Mouse (Mus musculus) hindbrain, embryonic 13.5 days (tissue): ENCODE results near the gene Plcl2. TPM values are rescaled to one million over a fixed set of nuclear protein-coding genes. Genes with fewer than 3 reads are reported as not detected.
A peak's percentile ranks its signal among the peaks of the same experiment; 100 is the strongest.
"Not testable (repeated sequence)": the region's sequence is repeated elsewhere in the genome, so short reads cannot be mapped to it uniquely, and the experiment has no call there.

Experiments used
- ATAC-seq: fragments of 200-750 bp; cut with Nextera tagmentation; 2 replicates; pipeline ENCODE4 v1.8.0; 2017; ENCODE audit warnings: moderate TSS enrichment; ENCODE audit not compliant: low FRiP score
- H3K27ac ChIP-seq: fragments of 300-500 bp; sonication (generic); 2 replicates; pipeline ENCODE4 v1.5.1; 2015; ENCODE audit warnings: inconsistent platforms, mild to moderate bottlenecking, moderate library complexity
- H3K27me3 ChIP-seq: fragments of 300-500 bp; sonication (generic); 2 replicates; pipeline ENCODE4 v1.6.1; 2015; ENCODE audit warnings: mild to moderate bottlenecking, inconsistent platforms
- H3K36me3 ChIP-seq: fragments of 300-500 bp; sonication (generic); 2 replicates; pipeline ENCODE4 v1.6.1; 2015; ENCODE audit warnings: mild to moderate bottlenecking, inconsistent platforms
- H3K4me1 ChIP-seq: fragments of 300-500 bp; sonication (generic); replicated peaks from 2 replicates; pipeline ENCODE4 v1.6.1; 2015; ENCODE audit warnings: inconsistent platforms
- H3K4me2 ChIP-seq: fragments of 300-500 bp; sonication (generic); 2 replicates; pipeline ENCODE4 v1.6.1; 2015; ENCODE audit warnings: inconsistent platforms, mild to moderate bottlenecking, moderate library complexity
- H3K4me3 ChIP-seq: fragments of 300-500 bp; sonication (generic); 2 replicates; pipeline ENCODE4 v1.5.1; 2015; ENCODE audit warnings: mild to moderate bottlenecking, inconsistent platforms
- H3K9ac ChIP-seq: fragments of 300-500 bp; sonication (generic); 2 replicates; pipeline ENCODE4 v1.6.1; 2015; ENCODE audit warnings: mild to moderate bottlenecking, inconsistent platforms
- H3K9me3 ChIP-seq: fragments of 300-500 bp; sonication (generic); 2 replicates; pipeline ENCODE4 v1.6.1; 2016; ENCODE audit warnings: inconsistent platforms
- WGBS: fragments of 180-500 bp; shearing (Covaris S2); methylation state at CpG from one replicate; pipeline ENCODE4 v1.1.7; 2015; 5-methylcytosine and 5-hydroxymethylcytosine counted together
- polyA plus RNA-seq: library from polyadenylated mRNA; unstranded; fragments of >200 nt; fragmentation: Nextera tagmentation; extraction: Ambion mirVana; gene quantifications from 2 replicates; pipeline ENCODE4 v1.2.1, GENCODE M21; 2015

The Plcl2 gene
- polyA plus RNA-seq, 1 experiment from 2014 or later, result 7.6 TPM

GRCm38 (mm10) chr17:50641879-50642278, 132.7 kb downstream of the Plcl2 start:
- Histone ChIP-seq H3K9me3 (no peaks in the 10 kb centered on the region), H3K4me3 (no peak overlapping the region), H3K4me1 (peaks cover 15% of the 10 kb centered on the region), H3K4me2 (no peak overlapping the region), H3K27ac (no peak overlapping the region), H3K36me3 (peaks cover 6% of the 10 kb centered on the region), H3K9ac (no peak overlapping the region), H3K27me3 (no peaks in the 10 kb centered on the region)
- ATAC-seq, result no peak
- WGBS, result 85% methylated on average over 1 of the region's 1 CpGs

- peak; percentile 40 for ATAC-seq
- H3K36me3 ChIP-seq, result peaks cover 11% of the 10 kb centered on the region
- whole genome bisulfite sequencing, result 72% methylated on average over 6 of the region's 6 CpGs
Observed at GRCm38 (mm10) chr17:50643356-50643755, 134.2 kb downstream of the Plcl2 start.

GRCm38 (mm10) chr17:50643989-50644388, 134.8 kb downstream of the Plcl2 start:
- Histone ChIP-seq H3K4me1 (peaks cover 15% of the 10 kb centered on the region), H3K4me2 (peak overlapping the region; percentile 26), H3K4me3 (no peak overlapping the region), H3K9me3 (peaks cover 5% of the 10 kb centered on the region), H3K27me3 (no peaks in the 10 kb centered on the region), H3K9ac (no peak overlapping the region), H3K36me3 (peaks cover 14% of the 10 kb centered on the region), H3K27ac (peak overlapping the region; percentile 71)
- peak; percentile 70 for ATAC-seq
- WGBS, result 26% methylated on average over 6 of the region's 6 CpGs

More at GRCm38 (mm10) chr17:50643356-50643755, 134.2 kb downstream of the Plcl2 start:
- Histone ChIP-seq H3K9ac (no peak overlapping the region), H3K4me1 (peaks cover 15% of the 10 kb centered on the region), H3K4me3 (no peak overlapping the region), H3K27me3 (no peaks in the 10 kb centered on the region), H3K4me2 (peak overlapping the region; percentile 26; the same call in 1 of the 2 replicates), H3K9me3 (peaks cover 5% of the 10 kb centered on the region), H3K27ac (peak overlapping the region; percentile 71; the same call in 1 of the 2 replicates)

GRCm38 (mm10) chr17:50648141-50648540, 138.9 kb downstream of the Plcl2 start:
- H3K27me3 ChIP-seq, H3K9ac ChIP-seq, H3K9me3 ChIP-seq, H3K4me2 ChIP-seq, ATAC-seq, H3K4me3 ChIP-seq, H3K36me3 ChIP-seq, H3K27ac ChIP-seq: not testable (repeated sequence)
- WGBS, result 96% methylated on average over 4 of the region's 4 CpGs
- peaks cover 12% of the 10 kb centered on the region for H3K4me1 ChIP-seq

- Histone ChIP-seq H3K27ac (no peak overlapping the region), H3K4me1 (peaks cover 4% of the 10 kb centered on the region), H3K9me3 (peaks cover 5% of the 10 kb centered on the region), H3K27me3 (no peaks in the 10 kb centered on the region), H3K9ac (no peak overlapping the region), H3K4me3 (no peak overlapping the region), H3K4me2 (no peak overlapping the region), H3K36me3 (peaks cover 7% of the 10 kb centered on the region)
- WGBS, result 96% methylated on average over 6 of the region's 6 CpGs
- ATAC-seq, result no peak
Observed at GRCm38 (mm10) chr17:50648757-50649419, 139.7 kb downstream of the Plcl2 start.

GRCm38 (mm10) chr17:50650535-50651223, 141.5 kb downstream of the Plcl2 start:
- Histone ChIP-seq H3K4me1 (peaks cover 7% of the 10 kb centered on the region; the same call in 1 of the 2 replicates), H3K4me3 (no peak overlapping the region), H3K36me3 (peaks cover 7% of the 10 kb centered on the region), H3K27me3 (no peaks in the 10 kb centered on the region), H3K4me2 (no peak overlapping the region), H3K9me3 (peaks cover 5% of the 10 kb centered on the region), H3K9ac (no peak overlapping the region), H3K27ac (no peak overlapping the region)
- WGBS, result 96% methylated on average over 14 of the region's 14 CpGs
- no peak for ATAC-seq

GRCm38 (mm10) chr17:50654741-50655415, 145.7 kb downstream of the Plcl2 start:
- Histone ChIP-seq H3K4me2 (no peak overlapping the region), H3K27me3 (no peaks in the 10 kb centered on the region), H3K4me3 (no peak overlapping the region), H3K9me3 (no peaks in the 10 kb centered on the region), H3K9ac (no peak overlapping the region), H3K4me1 (peaks cover 12% of the 10 kb centered on the region), H3K27ac (no peak overlapping the region), H3K36me3 (no peaks in the 10 kb centered on the region)
- ATAC-seq, result no peak
- WGBS, result 62% methylated on average over 5 of the region's 5 CpGs

GRCm38 (mm10) chr17:50655416-50655776, 146.2 kb downstream of the Plcl2 start:
- ATAC-seq, result no peak
- H3K4me1 ChIP-seq, result peaks cover 12% of the 10 kb centered on the region
- no peak overlapping the region for H3K9ac ChIP-seq
- H3K4me2 ChIP-seq, result no peak overlapping the region
- H3K4me3 ChIP-seq, result no peak overlapping the region
- 76% methylated on average over 4 of the region's 4 CpGs for WGBS
- no peaks in the 10 kb centered on the region for H3K9me3 ChIP-seq
- no peak overlapping the region for H3K27ac ChIP-seq
- no peaks in the 10 kb centered on the region; the same call in 1 of the 2 replicates for H3K36me3 ChIP-seq
- H3K27me3 ChIP-seq, result no peaks in the 10 kb centered on the region

GRCm38 (mm10) chr17:50657321-50657720, 148.1 kb downstream of the Plcl2 start:
- Histone ChIP-seq H3K4me3 (no peak overlapping the region), H3K9ac (no peak overlapping the region), H3K4me2 (no peak overlapping the region), H3K9me3 (no peaks in the 10 kb centered on the region), H3K36me3 (no peaks in the 10 kb centered on the region; the same call in 1 of the 2 replicates), H3K4me1 (peaks cover 12% of the 10 kb centered on the region), H3K27me3 (no peaks in the 10 kb centered on the region), H3K27ac (no peak overlapping the region)
- ATAC-seq, result no peak

GRCm38 (mm10) chr17:50658901-50659300, 149.7 kb downstream of the Plcl2 start:
- Histone ChIP-seq H3K27me3 (no peaks in the 10 kb centered on the region), H3K9me3 (no peaks in the 10 kb centered on the region), H3K36me3 (no peaks in the 10 kb centered on the region; the same call in 1 of the 2 replicates), H3K4me1 (peaks cover 12% of the 10 kb centered on the region), H3K4me3 (no peak overlapping the region), H3K27ac (no peak overlapping the region), H3K9ac (no peak overlapping the region), H3K4me2 (no peak overlapping the region)
- 93% methylated on average over 8 of the region's 8 CpGs for WGBS
- ATAC-seq, result no peak

- no peaks in the 10 kb centered on the region for H3K9me3 ChIP-seq
Observed at GRCm38 (mm10) chr17:50667596-50667995, 158.4 kb downstream of the Plcl2 start.

GRCm38 (mm10) chr17:50668681-50669208, 159.5 kb downstream of the Plcl2 start:
- no peaks in the 10 kb centered on the region for H3K27me3 ChIP-seq
- WGBS, result 78% methylated on average over 4 of the region's 4 CpGs
- peaks cover 4% of the 10 kb centered on the region; the same call in 1 of the 2 replicates for H3K4me1 ChIP-seq
- no peak overlapping the region for H3K9ac ChIP-seq
- no peak for ATAC-seq
- H3K36me3 ChIP-seq, result peaks cover 8% of the 10 kb centered on the region
- H3K4me3 ChIP-seq, result no peak overlapping the region
- no peak overlapping the region for H3K4me2 ChIP-seq
- H3K9me3 ChIP-seq, result no peaks in the 10 kb centered on the region
- H3K27ac ChIP-seq, result no peak overlapping the region

More at GRCm38 (mm10) chr17:50667596-50667995, 158.4 kb downstream of the Plcl2 start:
- Histone ChIP-seq H3K4me1 (peaks cover 4% of the 10 kb centered on the region; the same call in 1 of the 2 replicates), H3K27me3 (no peaks in the 10 kb centered on the region), H3K27ac (no peak overlapping the region), H3K9ac (no peak overlapping the region), H3K4me3 (no peak overlapping the region), H3K36me3 (peaks cover 8% of the 10 kb centered on the region), H3K4me2 (no peak overlapping the region)
- no peak for ATAC-seq
- WGBS, result 94% methylated on average over 9 of the region's 9 CpGs
